Mouse (Mus musculus): ENCODE measurements around the gene Olfr1415. TPM values are rescaled to one million over a fixed set of nuclear protein-coding genes. Genes with fewer than 3 reads are reported as not detected.

The Olfr1415 gene
- polyA plus RNA-seq, 1 experiment from 2014 or later: not detected

DNA sequence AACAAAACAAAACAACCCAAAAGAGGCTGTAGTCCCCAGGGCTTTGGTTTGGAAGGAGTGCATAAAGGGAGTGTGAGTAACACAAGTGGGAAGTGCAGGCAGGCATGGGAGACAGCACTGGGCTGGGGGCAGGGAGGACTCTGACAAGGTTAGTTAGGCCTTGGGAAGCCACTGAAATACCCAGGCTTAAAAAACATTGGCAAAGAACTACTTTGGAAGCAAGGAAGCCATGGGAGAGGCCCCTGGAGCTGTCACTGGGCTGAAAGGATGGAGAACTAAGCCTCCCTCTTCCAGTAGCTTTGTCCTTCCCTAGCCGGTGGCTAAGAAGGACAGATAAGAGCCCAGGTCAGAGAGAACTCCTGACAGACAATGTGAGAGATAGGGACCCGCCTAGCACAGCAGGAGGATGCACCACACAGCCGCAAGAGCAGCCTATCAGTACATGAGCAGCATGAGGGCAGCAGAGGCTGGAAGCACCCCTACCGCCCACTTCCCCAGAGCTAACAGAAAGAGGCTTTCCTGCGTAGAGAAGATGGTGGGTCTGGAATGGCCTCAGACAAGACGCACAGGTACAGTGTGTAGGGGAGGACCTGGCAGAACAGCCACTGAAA lies 54.3 kb downstream of the Olfr1415 start:
- H3K4me1 ChIP-seq (ENCODE audit: control insufficient read depth, insufficient read depth, low read length): peaks cover 16% of the 10 kb centered on the region
- no peaks in the 10 kb centered on the region for H3K9me3 ChIP-seq (ENCODE audit: control insufficient read depth, low read length)
- H3K36me3 ChIP-seq (ENCODE audit: control insufficient read depth, insufficient read depth, low read length): peaks cover 9% of the 10 kb centered on the region
- no peak overlapping the region for H3K4me2 ChIP-seq (ENCODE audit: low read depth, severe bottlenecking)
- DNase-seq (ENCODE audit: low spot score) (no peak), ATAC-seq (ENCODE audit: insufficient number of reproducible peaks, low FRiP score, low TSS enrichment, low read depth) (no peak)
- no peak overlapping the region for H3K9ac ChIP-seq (ENCODE audit: low read length)
- H3K4me3 ChIP-seq (ENCODE audit: low read depth, low read length): no peak overlapping the region
- 84% methylated on average over 6 of the region's 6 CpGs for WGBS
- H3K27me3 ChIP-seq (ENCODE audit: control insufficient read depth, insufficient read depth, low read length): no peaks in the 10 kb centered on the region
- no peak overlapping the region for H3K27ac ChIP-seq (replicated peaks; ENCODE audit: low read depth, low read length)

DNA sequence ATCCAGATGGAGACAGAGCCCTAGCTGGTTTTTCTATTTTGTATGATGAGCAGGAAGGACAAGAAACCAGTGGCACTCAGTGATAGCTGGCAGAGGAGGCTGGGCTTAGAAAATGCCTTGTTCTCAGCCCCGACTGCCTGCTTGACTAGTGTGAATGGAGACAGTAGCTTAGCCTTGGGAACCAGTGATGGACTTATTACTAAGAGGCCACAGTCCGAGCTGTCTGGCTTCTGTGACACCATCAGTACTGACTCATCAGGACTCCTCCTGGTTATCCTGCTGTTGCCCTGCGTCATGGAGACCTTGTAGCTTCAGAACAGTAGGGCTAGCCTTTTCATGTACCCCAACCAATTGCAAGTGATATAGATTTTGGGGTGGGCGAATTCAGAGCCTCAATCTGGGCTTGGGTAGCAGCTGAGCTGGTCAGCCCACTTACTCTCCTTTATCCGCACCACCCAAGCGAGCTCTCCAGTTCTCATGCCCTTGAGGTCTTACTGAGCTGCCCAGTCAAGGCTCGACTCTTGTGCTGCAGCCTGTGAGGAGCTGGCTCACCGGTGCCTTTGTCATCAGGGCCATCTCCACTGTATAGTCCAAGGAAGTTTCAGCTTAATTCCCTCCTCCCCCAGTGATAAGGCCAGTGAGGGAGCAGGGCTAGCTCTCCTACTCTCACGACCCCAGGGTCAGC lies 55.7 kb downstream of the Olfr1415 start:
- DNase-seq (ENCODE audit: low spot score) (no peak), ATAC-seq (ENCODE audit: insufficient number of reproducible peaks, low FRiP score, low TSS enrichment, low read depth) (no peak)
- 87% methylated on average over 9 of the region's 9 CpGs for WGBS
- H3K36me3 ChIP-seq (ENCODE audit: control insufficient read depth, insufficient read depth, low read length): peaks cover 9% of the 10 kb centered on the region
- no peak overlapping the region for H3K4me2 ChIP-seq (ENCODE audit: low read depth, severe bottlenecking)
- H3K9ac ChIP-seq (ENCODE audit: low read length): no peak overlapping the region
- H3K9me3 ChIP-seq (ENCODE audit: control insufficient read depth, low read length): no peaks in the 10 kb centered on the region
- no peaks in the 10 kb centered on the region for H3K27me3 ChIP-seq (ENCODE audit: control insufficient read depth, insufficient read depth, low read length)
- peaks cover 17% of the 10 kb centered on the region for H3K4me1 ChIP-seq (ENCODE audit: control insufficient read depth, insufficient read depth, low read length)
- no peak overlapping the region for H3K27ac ChIP-seq (replicated peaks; ENCODE audit: low read depth, low read length)
- H3K4me3 ChIP-seq (ENCODE audit: low read depth, low read length): no peak overlapping the region

Small RNA genes lying within 50 kb of the gene (microRNA-seq; reads per million reads assigned to microRNA genes)
- 4.6 reads per million, percentile 8 among the genes with 10 or more reads in this experiment for gene Mir6900

Other genes starting within 250 kb of the Olfr1415 start
- gene Ndufa10, start 22.2 kb downstream of the Olfr1415 start, polyA plus RNA-seq (2014; fragmentation: Nextera tagmentation; extraction: Ambion mirVana): 294 and 317 TPM in 2 replicates
- gene Olfr1416, start 11.0 kb downstream of the Olfr1415 start, polyA plus RNA-seq (2014; fragmentation: Nextera tagmentation; extraction: Ambion mirVana): not detected in 2 replicates
- not detected in 2 replicates for gene Olfr1414, start 22.6 kb upstream of the Olfr1415 start, polyA plus RNA-seq (2014; fragmentation: Nextera tagmentation; extraction: Ambion mirVana)
- not detected in 2 replicates for gene Olfr1413, start 75.2 kb upstream of the Olfr1415 start, polyA plus RNA-seq (2014; fragmentation: Nextera tagmentation; extraction: Ambion mirVana)
- gene Olfr1412, start 89.7 kb upstream of the Olfr1415 start, polyA plus RNA-seq (2014; fragmentation: Nextera tagmentation; extraction: Ambion mirVana): not detected in 2 replicates
- gene Olfr1411, start 98.3 kb upstream of the Olfr1415 start, polyA plus RNA-seq (2014; fragmentation: Nextera tagmentation; extraction: Ambion mirVana): not detected in 2 replicates
- not detected in 2 replicates for gene Olfr1410, start 109.7 kb upstream of the Olfr1415 start, polyA plus RNA-seq (2014; fragmentation: Nextera tagmentation; extraction: Ambion mirVana)
- not detected in 2 replicates for gene Olfr12, start 121.7 kb upstream of the Olfr1415 start, polyA plus RNA-seq (2014; fragmentation: Nextera tagmentation; extraction: Ambion mirVana)
- gene Cops9, start 145.9 kb upstream of the Olfr1415 start, polyA plus RNA-seq (2014; fragmentation: Nextera tagmentation; extraction: Ambion mirVana): 368 and 378 TPM in 2 replicates
- 0.10 TPM in 1 of 2 replicates, not detected in the other for gene Otos, start 152.7 kb upstream of the Olfr1415 start, polyA plus RNA-seq (2014; fragmentation: Nextera tagmentation; extraction: Ambion mirVana)